Mouse (Mus musculus): ENCODE measurements around the gene Slc23a2. TPM values are rescaled to one million over a fixed set of nuclear protein-coding genes. Genes with fewer than 3 reads are reported as not detected.

Slc23a2 gene
- polyA plus RNA-seq, 1 experiment from 2014 or later = 4.1 TPM

GRCm38 (mm10) chr2:132098365-132098764 lies 46.5 kb downstream of the Slc23a2 start:
- ATAC-seq (ENCODE audit: low read depth) = no peak

GRCm38 (mm10) chr2:132096582-132096981 lies 48.3 kb downstream of the Slc23a2 start:
- Histone ChIP-seq H3K4me2 (ENCODE audit: low read depth, low read length) (no peak overlapping the region), H3K27me3 (ENCODE audit: control insufficient read depth, insufficient read depth, low read depth, low read length) (no peaks in the 10 kb centered on the region), H3K9ac (ENCODE audit: low read depth, low read length) (no peak overlapping the region), H3K4me1 (ENCODE audit: control insufficient read depth, low read depth, low read length) (peaks cover 3% of the 10 kb centered on the region; the same call in 1 of the 2 replicates), H3K4me3 (ENCODE audit: low read depth, low read length) (no peak overlapping the region), H3K27ac (ENCODE audit: low read length) (no peak overlapping the region), H3K36me3 (ENCODE audit: control insufficient read depth, insufficient read depth) (no peaks in the 10 kb centered on the region), H3K9me3 (replicated peaks; ENCODE audit: control insufficient read depth, low read length) (no peaks in the 10 kb centered on the region)
- ATAC-seq (ENCODE audit: low read depth) = no peak
- 47% methylated on average over 4 of the region's 4 CpGs for WGBS (ENCODE audit: insufficient replicate concordance)

More at GRCm38 (mm10) chr2:132098365-132098764, 46.5 kb downstream of the Slc23a2 start:
- H3K4me3 ChIP-seq (ENCODE audit: low read depth, low read length) = no peak overlapping the region
- no peak overlapping the region for H3K27ac ChIP-seq (ENCODE audit: low read length)
- H3K4me1 ChIP-seq (ENCODE audit: control insufficient read depth, low read depth, low read length) = no peaks in the 10 kb centered on the region
- 55% methylated on average over 4 of the region's 4 CpGs for WGBS (ENCODE audit: insufficient replicate concordance)
- no peaks in the 10 kb centered on the region for H3K27me3 ChIP-seq (ENCODE audit: control insufficient read depth, insufficient read depth, low read depth, low read length)
- no peaks in the 10 kb centered on the region for H3K9me3 ChIP-seq (replicated peaks; ENCODE audit: control insufficient read depth, low read length)
- no peak overlapping the region for H3K9ac ChIP-seq (ENCODE audit: low read depth, low read length)
- H3K4me2 ChIP-seq (ENCODE audit: low read depth, low read length) = no peak overlapping the region
- H3K36me3 ChIP-seq (ENCODE audit: control insufficient read depth, insufficient read depth) = no peaks in the 10 kb centered on the region

GRCm38 (mm10) chr2:132095821-132096220 lies 49.1 kb downstream of the Slc23a2 start:
- Histone ChIP-seq H3K4me3 (ENCODE audit: low read depth, low read length) (no peak overlapping the region), H3K4me1 (ENCODE audit: control insufficient read depth, low read depth, low read length) (peaks cover 3% of the 10 kb centered on the region; the same call in 1 of the 2 replicates), H3K27me3 (ENCODE audit: control insufficient read depth, insufficient read depth, low read depth, low read length) (no peaks in the 10 kb centered on the region), H3K9me3 (replicated peaks; ENCODE audit: control insufficient read depth, low read length) (no peaks in the 10 kb centered on the region), H3K36me3 (ENCODE audit: control insufficient read depth, insufficient read depth) (no peaks in the 10 kb centered on the region), H3K27ac (ENCODE audit: low read length) (no peak overlapping the region), H3K9ac (ENCODE audit: low read depth, low read length) (no peak overlapping the region), H3K4me2 (ENCODE audit: low read depth, low read length) (no peak overlapping the region)
- no peak for ATAC-seq (ENCODE audit: low read depth)
- WGBS (ENCODE audit: insufficient replicate concordance) = 44% methylated on average over 6 of the region's 6 CpGs

- Histone ChIP-seq H3K4me1 (ENCODE audit: control insufficient read depth, low read depth, low read length) (peaks cover 3% of the 10 kb centered on the region; the same call in 1 of the 2 replicates), H3K27me3 (ENCODE audit: control insufficient read depth, insufficient read depth, low read depth, low read length) (no peaks in the 10 kb centered on the region), H3K27ac (ENCODE audit: low read length) (no peak overlapping the region), H3K4me2 (ENCODE audit: low read depth, low read length) (no peak overlapping the region), H3K4me3 (ENCODE audit: low read depth, low read length) (no peak overlapping the region), H3K9ac (ENCODE audit: low read depth, low read length) (no peak overlapping the region), H3K36me3 (ENCODE audit: control insufficient read depth, insufficient read depth) (no peaks in the 10 kb centered on the region), H3K9me3 (replicated peaks; ENCODE audit: control insufficient read depth, low read length) (no peaks in the 10 kb centered on the region)
- WGBS (ENCODE audit: insufficient replicate concordance) = 29% methylated on average over 11 of the region's 11 CpGs
- peak; percentile 47 for ATAC-seq (ENCODE audit: low read depth)
Observed at GRCm38 (mm10) chr2:132094441-132095230, 50.3 kb downstream of the Slc23a2 start.

DNA sequence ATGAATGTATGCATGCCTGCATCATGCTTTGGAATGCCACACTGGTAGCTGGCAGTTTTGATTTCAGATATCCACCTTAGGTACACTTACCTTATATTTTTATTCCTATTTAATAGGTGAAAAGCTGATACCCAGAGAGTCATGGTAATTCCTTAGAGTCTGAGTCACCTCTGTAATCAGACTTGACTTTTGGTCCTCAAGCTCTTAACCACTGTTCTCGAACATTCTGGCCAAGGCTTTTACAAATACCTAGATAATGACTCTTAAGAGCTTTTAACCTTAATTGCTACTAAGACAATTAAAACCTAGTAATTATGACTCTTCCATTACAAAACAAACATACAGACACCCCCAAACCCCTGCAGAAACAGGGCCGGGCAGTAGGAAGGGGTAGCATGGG lies 51.2 kb downstream of the Slc23a2 start:
- Histone ChIP-seq H3K36me3 (ENCODE audit: control insufficient read depth, insufficient read depth) (no peaks in the 10 kb centered on the region), H3K9me3 (replicated peaks; ENCODE audit: control insufficient read depth, low read length) (no peaks in the 10 kb centered on the region), H3K27ac (ENCODE audit: low read length) (no peak overlapping the region), H3K4me2 (ENCODE audit: low read depth, low read length) (no peak overlapping the region), H3K4me3 (ENCODE audit: low read depth, low read length) (no peak overlapping the region), H3K9ac (ENCODE audit: low read depth, low read length) (no peak overlapping the region), H3K27me3 (ENCODE audit: control insufficient read depth, insufficient read depth, low read depth, low read length) (no peaks in the 10 kb centered on the region), H3K4me1 (ENCODE audit: control insufficient read depth, low read depth, low read length) (peaks cover 3% of the 10 kb centered on the region; the same call in 1 of the 2 replicates)
- WGBS (ENCODE audit: insufficient replicate concordance) = 74% methylated on average over 2 of the region's 2 CpGs
- ATAC-seq (ENCODE audit: low read depth) = no peak

- Histone ChIP-seq H3K27ac (ENCODE audit: low read length) (peak overlapping the region; percentile 38; the same call in 1 of the 2 replicates), H3K27me3 (ENCODE audit: control insufficient read depth, insufficient read depth, low read depth, low read length) (no peaks in the 10 kb centered on the region)
Observed at GRCm38 (mm10) chr2:132093298-132093697, 51.6 kb downstream of the Slc23a2 start.

DNA sequence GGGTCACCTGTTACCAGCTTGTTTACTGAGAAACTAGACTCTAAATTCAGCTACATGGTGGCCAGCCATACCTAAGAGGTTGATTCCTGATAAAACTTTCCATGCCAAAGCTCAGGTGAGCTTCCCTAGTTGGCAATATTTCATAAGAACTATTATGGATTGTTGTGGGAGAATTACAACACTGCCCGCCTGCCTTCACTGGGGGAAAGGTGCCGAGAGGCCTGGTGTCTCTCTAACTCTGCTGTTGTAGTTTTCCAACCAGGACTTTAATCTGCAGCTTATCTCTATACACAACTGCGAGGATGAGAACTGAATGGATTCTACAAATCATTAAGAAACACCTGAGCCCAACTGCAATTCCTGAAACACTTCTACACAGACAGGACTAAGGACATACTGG lies 52.2 kb downstream of the Slc23a2 start:
- Histone ChIP-seq H3K27ac (ENCODE audit: low read length) (peak overlapping the region; percentile 62), H3K9me3 (replicated peaks; ENCODE audit: control insufficient read depth, low read length) (no peaks in the 10 kb centered on the region)
- 46% methylated on average over 3 of the region's 3 CpGs for WGBS (ENCODE audit: insufficient replicate concordance)

More at GRCm38 (mm10) chr2:132093298-132093697, 51.6 kb downstream of the Slc23a2 start:
- Histone ChIP-seq H3K9ac (ENCODE audit: low read depth, low read length) (no peak overlapping the region), H3K4me2 (ENCODE audit: low read depth, low read length) (no peak overlapping the region), H3K4me3 (ENCODE audit: low read depth, low read length) (no peak overlapping the region), H3K4me1 (ENCODE audit: control insufficient read depth, low read depth, low read length) (peaks cover 3% of the 10 kb centered on the region; the same call in 1 of the 2 replicates), H3K9me3 (replicated peaks; ENCODE audit: control insufficient read depth, low read length) (no peaks in the 10 kb centered on the region), H3K36me3 (ENCODE audit: control insufficient read depth, insufficient read depth) (no peaks in the 10 kb centered on the region)
- WGBS (ENCODE audit: insufficient replicate concordance) = 62% methylated on average over 1 of the region's 1 CpGs
- no peak; the same call in 1 of the 2 replicates for ATAC-seq (ENCODE audit: low read depth)

DNA sequence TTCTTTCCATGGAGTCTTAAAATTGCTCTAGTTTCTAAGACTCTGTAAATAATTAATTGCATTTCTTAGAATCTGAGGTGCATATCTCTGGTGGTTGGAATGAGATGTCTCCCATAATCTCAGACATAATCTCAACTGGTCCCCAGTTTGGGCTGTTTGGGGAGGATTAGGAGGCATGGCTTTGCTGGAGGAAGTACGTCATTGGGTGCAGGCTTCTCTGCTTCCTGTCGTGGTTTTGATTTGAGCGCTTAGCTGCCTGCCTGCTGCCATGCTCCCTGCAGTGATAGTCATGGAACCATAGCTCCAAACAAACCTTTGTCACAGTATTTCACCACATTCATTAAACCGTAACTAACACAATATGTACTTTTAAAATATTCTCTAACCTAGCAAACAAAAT lies 53.2 kb downstream of the Slc23a2 start:
- no peak for ATAC-seq (ENCODE audit: low read depth)
- no peak overlapping the region for H3K9ac ChIP-seq (ENCODE audit: low read depth, low read length)
- H3K27ac ChIP-seq (ENCODE audit: low read length) = peak overlapping the region; percentile 62
- H3K4me3 ChIP-seq (ENCODE audit: low read depth, low read length) = no peak overlapping the region
- 38% methylated on average over 4 of the region's 4 CpGs for WGBS (ENCODE audit: insufficient replicate concordance)
- peaks cover 3% of the 10 kb centered on the region; the same call in 1 of the 2 replicates for H3K4me1 ChIP-seq (ENCODE audit: control insufficient read depth, low read depth, low read length)
- H3K27me3 ChIP-seq (ENCODE audit: control insufficient read depth, insufficient read depth, low read depth, low read length) = no peaks in the 10 kb centered on the region
- H3K9me3 ChIP-seq (replicated peaks; ENCODE audit: control insufficient read depth, low read length) = no peaks in the 10 kb centered on the region
- H3K4me2 ChIP-seq (ENCODE audit: low read depth, low read length) = no peak overlapping the region
- H3K36me3 ChIP-seq (ENCODE audit: control insufficient read depth, insufficient read depth) = no peaks in the 10 kb centered on the region

More for the DNA sequence above, 52.2 kb downstream of the Slc23a2 start:
- H3K9ac ChIP-seq (ENCODE audit: low read depth, low read length) = no peak overlapping the region
- H3K4me1 ChIP-seq (ENCODE audit: control insufficient read depth, low read depth, low read length) = peaks cover 3% of the 10 kb centered on the region; the same call in 1 of the 2 replicates
- ATAC-seq (ENCODE audit: low read depth) = peak; percentile 61
- no peak overlapping the region for H3K4me2 ChIP-seq (ENCODE audit: low read depth, low read length)
- no peaks in the 10 kb centered on the region for H3K27me3 ChIP-seq (ENCODE audit: control insufficient read depth, insufficient read depth, low read depth, low read length)
- H3K4me3 ChIP-seq (ENCODE audit: low read depth, low read length) = no peak overlapping the region
- no peaks in the 10 kb centered on the region for H3K36me3 ChIP-seq (ENCODE audit: control insufficient read depth, insufficient read depth)

DNA sequence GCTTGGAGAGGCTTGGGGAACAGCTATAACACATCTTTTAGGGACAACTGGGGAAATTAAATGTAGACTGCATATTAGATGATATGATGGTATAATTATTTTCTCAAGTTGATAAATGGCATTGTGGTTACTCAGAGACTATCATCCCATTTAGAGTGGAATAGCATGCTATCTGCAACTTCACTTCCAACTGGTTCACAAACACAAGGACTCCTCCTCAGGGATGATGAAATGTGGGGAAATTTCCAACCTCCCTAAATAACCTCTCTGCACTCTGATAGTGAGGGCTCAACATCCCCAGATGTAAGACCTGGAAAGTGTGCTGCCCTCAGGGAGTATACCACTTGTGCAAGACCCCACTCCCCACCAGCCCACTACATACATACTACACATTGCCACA lies 60.1 kb downstream of the Slc23a2 start:
- H3K27me3 ChIP-seq (ENCODE audit: control insufficient read depth, insufficient read depth, low read depth, low read length) = no peaks in the 10 kb centered on the region
- no peaks in the 10 kb centered on the region for H3K36me3 ChIP-seq (ENCODE audit: control insufficient read depth, insufficient read depth)
- H3K4me1 ChIP-seq (ENCODE audit: control insufficient read depth, low read depth, low read length) = no peaks in the 10 kb centered on the region
- H3K27ac ChIP-seq (ENCODE audit: low read length) = no peak overlapping the region
- H3K4me3 ChIP-seq (ENCODE audit: low read depth, low read length) = no peak overlapping the region
- no peak overlapping the region for H3K4me2 ChIP-seq (ENCODE audit: low read depth, low read length)
- no peak for ATAC-seq (ENCODE audit: low read depth)
- H3K9ac ChIP-seq (ENCODE audit: low read depth, low read length) = no peak overlapping the region
- no peaks in the 10 kb centered on the region for H3K9me3 ChIP-seq (replicated peaks; ENCODE audit: control insufficient read depth, low read length)

Measured in liver, embryonic 16.5 days (tissue).